Mouse (Mus musculus): ENCODE measurements around the gene Pvrig. TPM values are rescaled to one million over a fixed set of nuclear protein-coding genes. Genes with fewer than 3 reads are reported as not detected.
"Not testable (repeated sequence)": the region's sequence is repeated elsewhere in the genome, so short reads cannot be mapped to it uniquely, and the experiment has no call there.

Gene Pvrig
- total RNA-seq (2014; fragmentation: Nextera tagmentation) (not detected in 2 replicates), total RNA-seq (2017) (not detected in 2 replicates)

DNA sequence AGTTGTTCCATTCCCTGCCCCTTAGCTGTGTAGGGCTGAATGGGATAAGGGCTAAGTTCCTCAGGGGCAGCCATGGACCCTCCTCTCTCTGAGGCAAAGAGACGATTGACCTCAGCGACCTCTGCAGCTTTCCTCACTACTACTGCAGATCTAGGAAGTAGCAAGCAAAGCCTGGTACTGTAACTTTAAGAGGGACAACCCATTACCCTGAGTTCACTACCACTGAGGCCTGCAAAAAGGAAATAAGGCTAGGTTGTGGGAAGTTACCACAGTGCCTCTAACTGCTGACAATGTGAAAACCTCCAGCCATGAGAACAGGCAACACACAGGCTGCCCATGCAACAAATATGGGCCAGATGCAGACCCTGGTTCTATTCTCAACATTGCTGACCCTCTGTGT is at the start of gene Pvrig:
TSS of gene Pvrig (plus strand) at position 301 of the 400 bp plus-strand sequence.
- no peak for ATAC-seq (replicated peaks; ENCODE audit: poor library complexity, severe bottlenecking)

GRCm38 (mm10) chr5:138294158-138294557 is 47.6 kb upstream of the Pvrig start:
- no peak for ATAC-seq (replicated peaks; ENCODE audit: poor library complexity, severe bottlenecking)

- ATAC-seq (replicated peaks; ENCODE audit: poor library complexity, severe bottlenecking) = no peak
These were observed 42.1 kb upstream of the Pvrig start for GRCm38 (mm10) chr5:138299613-138300012.

DNA sequence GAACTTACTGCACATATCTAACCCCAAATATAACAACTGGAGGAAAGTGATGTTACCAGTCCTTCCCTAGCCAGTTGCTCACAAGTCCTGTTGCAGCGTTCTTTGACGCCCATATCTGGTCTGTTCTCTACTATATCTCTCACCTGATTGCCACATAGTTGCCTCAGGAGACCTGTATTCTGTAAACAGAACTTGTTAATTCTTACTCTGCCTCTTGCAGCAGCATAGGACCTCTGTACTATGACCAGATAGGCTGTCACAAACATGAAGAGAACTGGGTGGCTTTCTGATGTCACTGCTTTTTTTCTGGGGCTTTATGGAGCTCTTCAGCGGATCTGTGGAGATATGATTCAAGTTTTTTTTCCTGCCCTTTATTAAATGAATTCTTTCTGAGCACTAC is 29.0 kb upstream of the Pvrig start:
- ATAC-seq (replicated peaks; ENCODE audit: poor library complexity, severe bottlenecking) = no peak

- no peak for ATAC-seq (replicated peaks; ENCODE audit: poor library complexity, severe bottlenecking)
These were observed 1.5 kb downstream of the Pvrig start for GRCm38 (mm10) chr5:138343216-138343615.

DNA sequence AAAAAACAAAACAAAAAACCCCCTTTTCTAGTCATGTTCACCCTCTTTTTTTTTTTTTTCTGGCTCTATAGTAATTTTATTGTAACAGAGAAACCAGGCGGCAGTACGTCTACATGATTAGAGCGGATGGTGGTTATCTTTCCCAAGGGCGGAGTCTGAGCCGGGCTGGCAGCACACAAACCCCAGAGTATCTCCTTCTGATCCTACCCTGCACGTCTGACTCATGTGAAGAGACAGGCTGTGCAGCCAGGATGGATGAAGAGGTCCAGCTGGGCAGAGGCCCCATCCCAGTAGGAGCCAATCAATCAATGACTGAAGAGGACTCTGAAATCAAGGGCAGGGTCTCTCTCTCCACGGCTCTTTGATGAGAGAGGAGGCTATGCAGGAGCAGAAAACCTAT is 21.4 kb downstream of the Pvrig start:
- not testable (repeated sequence) for ATAC-seq (replicated peaks; ENCODE audit: poor library complexity, severe bottlenecking)

GRCm38 (mm10) chr5:138365347-138365746 is 23.6 kb downstream of the Pvrig start:
- ATAC-seq (replicated peaks; ENCODE audit: poor library complexity, severe bottlenecking) = not testable (repeated sequence)

Other genes starting within 250 kb of the Pvrig start
- gene Zscan21, start 225.1 kb upstream of the Pvrig start, total RNA-seq (2014; fragmentation: Nextera tagmentation) = 10.9 and 16.6 TPM in 2 replicates
- gene Zscan21, start 225.1 kb upstream of the Pvrig start, total RNA-seq (2017) = 10.9 and 14.8 TPM in 2 replicates
- gene Zfp113, start 186.2 kb upstream of the Pvrig start, total RNA-seq (2014; fragmentation: Nextera tagmentation) = 7.9 and 11.2 TPM in 2 replicates
- gene Zfp113, start 186.2 kb upstream of the Pvrig start, total RNA-seq (2017) = 5.8 and 6.0 TPM in 2 replicates
- gene Cops6, start 180.9 kb upstream of the Pvrig start, total RNA-seq (2014; fragmentation: Nextera tagmentation) = 94.6 and 117 TPM in 2 replicates
- 39.6 and 41.6 TPM in 2 replicates for gene Cops6, start 180.9 kb upstream of the Pvrig start, total RNA-seq (2017)
- 33.9 and 43.1 TPM in 2 replicates for gene Ap4m1, start 170.0 kb upstream of the Pvrig start, total RNA-seq (2014; fragmentation: Nextera tagmentation)
- gene Ap4m1, start 170.0 kb upstream of the Pvrig start, total RNA-seq (2017) = 34.8 and 41.5 TPM in 2 replicates
- gene Mcm7, start 169.5 kb upstream of the Pvrig start, total RNA-seq (2014; fragmentation: Nextera tagmentation) = 291 and 311 TPM in 2 replicates
- gene Mcm7, start 169.5 kb upstream of the Pvrig start, total RNA-seq (2017) = 490 and 580 TPM in 2 replicates
- gene Taf6, start 154.5 kb upstream of the Pvrig start, total RNA-seq (2014; fragmentation: Nextera tagmentation) = 30.1 and 46.9 TPM in 2 replicates
- gene Taf6, start 154.5 kb upstream of the Pvrig start, total RNA-seq (2017) = 46.2 and 49.0 TPM in 2 replicates
- 26.5 and 36.2 TPM in 2 replicates for gene Cnpy4, start 154.5 kb upstream of the Pvrig start, total RNA-seq (2014; fragmentation: Nextera tagmentation)
- gene Cnpy4, start 154.5 kb upstream of the Pvrig start, total RNA-seq (2017) = 50.9 and 52.5 TPM in 2 replicates
- gene Mblac1, start 147.6 kb upstream of the Pvrig start, total RNA-seq (2014; fragmentation: Nextera tagmentation) = 7.8 and 10.6 TPM in 2 replicates
- 8.8 and 12.4 TPM in 2 replicates for gene Mblac1, start 147.6 kb upstream of the Pvrig start, total RNA-seq (2017)
- gene Nxpe5, start 116.1 kb upstream of the Pvrig start, total RNA-seq (2014; fragmentation: Nextera tagmentation) = 2.3 and 4.3 TPM in 2 replicates
- 1.8 and 2.8 TPM in 2 replicates for gene Nxpe5, start 116.1 kb upstream of the Pvrig start, total RNA-seq (2017)
- gene Lamtor4, start 86.5 kb upstream of the Pvrig start, total RNA-seq (2014; fragmentation: Nextera tagmentation) = 132 and 143 TPM in 2 replicates
- gene Lamtor4, start 86.5 kb upstream of the Pvrig start, total RNA-seq (2017) = 80.9 and 86.9 TPM in 2 replicates
- gene BC037034, start 77.9 kb upstream of the Pvrig start, total RNA-seq (2014; fragmentation: Nextera tagmentation) = 66.1 and 68.2 TPM in 2 replicates
- gene BC037034, start 77.9 kb upstream of the Pvrig start, total RNA-seq (2017) = 37.8 and 50.5 TPM in 2 replicates
- gene Gal3st4, start 69.1 kb upstream of the Pvrig start, total RNA-seq (2014; fragmentation: Nextera tagmentation) = not detected in 2 replicates
- 1.5 TPM in 1 of 2 replicates, not detected in the other for gene Gal3st4, start 69.1 kb upstream of the Pvrig start, total RNA-seq (2017)
- gene Gm43720, start 62.0 kb upstream of the Pvrig start, total RNA-seq (2014; fragmentation: Nextera tagmentation) = not detected in 2 replicates
- gene Gm43720, start 62.0 kb upstream of the Pvrig start, total RNA-seq (2017) = 0.05 TPM in 1 of 2 replicates, not detected in the other
- gene Gpc2, start 62.0 kb upstream of the Pvrig start, total RNA-seq (2014; fragmentation: Nextera tagmentation) = 4.2 and 7.9 TPM in 2 replicates
- 2.9 and 3.9 TPM in 2 replicates for gene Gpc2, start 62.0 kb upstream of the Pvrig start, total RNA-seq (2017)
- 11.7 and 19.4 TPM in 2 replicates for gene Stag3, start 61.7 kb upstream of the Pvrig start, total RNA-seq (2014; fragmentation: Nextera tagmentation)
- 7.6 and 17.4 TPM in 2 replicates for gene Stag3, start 61.7 kb upstream of the Pvrig start, total RNA-seq (2017)
- gene Zfp157, start 99.5 kb downstream of the Pvrig start, total RNA-seq (2014; fragmentation: Nextera tagmentation) = 16.7 and 21.8 TPM in 2 replicates
- gene Zfp157, start 99.5 kb downstream of the Pvrig start, total RNA-seq (2017) = 12.3 and 17.9 TPM in 2 replicates
- gene 1700123K08Rik, start 222.8 kb downstream of the Pvrig start, total RNA-seq (2014; fragmentation: Nextera tagmentation) = not detected in 2 replicates
- gene 1700123K08Rik, start 222.8 kb downstream of the Pvrig start, total RNA-seq (2017) = not detected in 2 replicates

Data from granulocyte monocyte progenitor cell, adult 5-6 weeks (primary cell).